Mouse (Mus musculus): Measurements from ENCODE around the gene Tmtc2.

The Tmtc2 gene

GRCm38 (mm10) chr10:105573908-105574694 lies at the start of gene Tmtc2:
Gene Tmtc2 (minus strand): TSS chr10:105574451.
- DNase-seq (ENCODE audit: low spot score): peak; percentile 92

GRCm38 (mm10) chr10:105612117-105612516 lies 37.9 kb upstream of the Tmtc2 start:
- no peak for DNase-seq (ENCODE audit: low spot score)

- DNase-seq (ENCODE audit: low spot score): no peak
Observed at GRCm38 (mm10) chr10:105598826-105599225, 24.6 kb upstream of the Tmtc2 start.

GRCm38 (mm10) chr10:105597226-105597625 lies 23.0 kb upstream of the Tmtc2 start:
- no peak for DNase-seq (ENCODE audit: low spot score)

- no peak for DNase-seq (ENCODE audit: low spot score)
Observed at GRCm38 (mm10) chr10:105595480-105596102, 21.3 kb upstream of the Tmtc2 start.

GRCm38 (mm10) chr10:105588141-105588540 lies 13.9 kb upstream of the Tmtc2 start:
- DNase-seq (ENCODE audit: low spot score): no peak

GRCm38 (mm10) chr10:105579318-105579717 lies 5.1 kb upstream of the Tmtc2 start:
- no peak for DNase-seq (ENCODE audit: low spot score)

- DNase-seq (ENCODE audit: low spot score): no peak
Observed at GRCm38 (mm10) chr10:105578291-105578845, 4.1 kb upstream of the Tmtc2 start.

- DNase-seq (ENCODE audit: low spot score): peak; percentile 96
Observed at GRCm38 (mm10) chr10:105574695-105575660, 727 bp upstream of the Tmtc2 start.

- peak; percentile 37 for DNase-seq (ENCODE audit: low spot score)
Observed at GRCm38 (mm10) chr10:105573306-105573907, 844 bp downstream of the Tmtc2 start.

GRCm38 (mm10) chr10:105572829-105573228 lies 1.4 kb downstream of the Tmtc2 start:
- DNase-seq (ENCODE audit: low spot score): peak; percentile 38

GRCm38 (mm10) chr10:105572301-105572700 lies 1.9 kb downstream of the Tmtc2 start:
- peak; percentile 19 for DNase-seq (ENCODE audit: low spot score)

GRCm38 (mm10) chr10:105571831-105572230 lies 2.4 kb downstream of the Tmtc2 start:
- no peak for DNase-seq (ENCODE audit: low spot score)

- no peak for DNase-seq (ENCODE audit: low spot score)
Observed at GRCm38 (mm10) chr10:105571019-105571418, 3.2 kb downstream of the Tmtc2 start.

- DNase-seq (ENCODE audit: low spot score): no peak
Observed at GRCm38 (mm10) chr10:105569573-105569972, 4.7 kb downstream of the Tmtc2 start.

GRCm38 (mm10) chr10:105567825-105568531 lies 6.3 kb downstream of the Tmtc2 start:
- DNase-seq (ENCODE audit: low spot score): no peak

- DNase-seq (ENCODE audit: low spot score): no peak
Observed at GRCm38 (mm10) chr10:105561548-105561947, 12.7 kb downstream of the Tmtc2 start.

- DNase-seq (ENCODE audit: low spot score): no peak
Observed at GRCm38 (mm10) chr10:105557581-105557980, 16.7 kb downstream of the Tmtc2 start.

GRCm38 (mm10) chr10:105556890-105557572 lies 17.2 kb downstream of the Tmtc2 start:
- no peak for DNase-seq (ENCODE audit: low spot score)

GRCm38 (mm10) chr10:105554153-105554552 lies 20.1 kb downstream of the Tmtc2 start:
- DNase-seq (ENCODE audit: low spot score): no peak

Data from embryo, embryonic 10.5 days (tissue).